Mouse (Mus musculus): ENCODE results near the gene 1110008L16Rik.
"Not testable (repeated sequence)": the region's sequence is repeated elsewhere in the genome, so short reads cannot be mapped to it uniquely, and the experiment has no call there.

The 1110008L16Rik gene

DNA sequence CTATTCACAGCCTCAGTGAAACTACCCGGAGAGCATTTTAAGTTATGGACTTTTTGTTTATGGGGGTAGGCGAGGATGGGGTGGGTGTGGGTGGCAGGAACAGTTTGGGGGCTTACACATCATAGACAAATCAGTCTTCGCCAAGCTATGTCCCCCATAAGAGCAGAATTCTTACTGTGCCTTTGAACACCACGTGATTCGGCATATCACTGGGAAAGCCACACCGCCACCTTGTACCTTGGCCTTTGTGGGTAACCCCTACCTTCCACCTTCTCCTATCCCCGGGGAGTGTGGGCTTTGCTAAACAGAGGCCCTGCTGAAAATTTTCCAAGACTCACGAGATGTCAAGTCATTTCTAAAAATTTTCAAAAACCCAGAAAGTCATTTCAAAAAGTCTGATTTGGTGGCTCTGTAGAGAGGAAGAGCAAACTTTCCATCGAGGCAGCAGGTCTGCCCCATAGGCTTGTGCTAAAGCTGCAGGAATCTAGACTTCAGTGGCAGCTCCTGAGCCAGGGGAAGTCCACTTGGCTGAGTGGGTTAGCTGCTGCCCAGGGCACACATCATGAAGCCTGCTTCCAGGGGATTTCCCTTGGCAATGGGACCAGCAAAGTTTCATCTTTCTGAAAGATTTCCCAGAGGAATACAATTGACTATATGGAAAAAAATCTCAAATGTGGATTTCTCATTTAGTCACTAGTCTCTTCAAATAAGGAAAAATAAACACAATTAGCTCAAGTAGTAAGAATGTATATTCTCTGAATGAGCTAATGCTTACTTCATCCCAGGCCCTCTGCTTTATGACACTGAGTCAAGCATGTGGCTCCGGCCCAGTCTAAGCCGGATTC is 93.6 kb downstream of the 1110008L16Rik start:
- no peak for DNase-seq (ENCODE audit: low spot score)

DNA sequence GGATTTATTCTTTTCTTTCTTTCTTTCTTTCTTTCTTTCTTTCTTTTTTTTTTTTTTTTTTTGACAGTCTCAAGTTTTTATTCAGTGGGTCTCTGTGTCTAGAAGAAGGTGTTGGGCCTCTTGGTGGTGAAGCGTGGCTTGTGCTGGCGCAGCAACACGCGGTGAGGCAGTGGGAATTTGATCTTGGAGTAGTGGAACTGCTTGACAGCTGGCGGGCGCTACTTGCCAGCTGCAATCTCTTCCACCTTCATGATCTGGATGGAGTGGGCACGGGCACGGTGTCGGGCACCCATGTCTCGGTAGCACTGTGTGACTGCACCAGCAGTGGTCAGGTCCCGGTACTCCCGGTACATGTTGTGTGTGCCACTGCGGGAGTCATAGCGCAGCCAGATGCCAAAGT is 96.2 kb downstream of the 1110008L16Rik start:
- DNase-seq (ENCODE audit: low spot score): not testable (repeated sequence)

- no peak for DNase-seq (ENCODE audit: low spot score)
These were observed 97.2 kb downstream of the 1110008L16Rik start for GRCm38 (mm10) chr12:55396536-55396935.

GRCm38 (mm10) chr12:55397544-55398239 is 98.3 kb downstream of the 1110008L16Rik start:
- DNase-seq (ENCODE audit: low spot score): no peak

DNA sequence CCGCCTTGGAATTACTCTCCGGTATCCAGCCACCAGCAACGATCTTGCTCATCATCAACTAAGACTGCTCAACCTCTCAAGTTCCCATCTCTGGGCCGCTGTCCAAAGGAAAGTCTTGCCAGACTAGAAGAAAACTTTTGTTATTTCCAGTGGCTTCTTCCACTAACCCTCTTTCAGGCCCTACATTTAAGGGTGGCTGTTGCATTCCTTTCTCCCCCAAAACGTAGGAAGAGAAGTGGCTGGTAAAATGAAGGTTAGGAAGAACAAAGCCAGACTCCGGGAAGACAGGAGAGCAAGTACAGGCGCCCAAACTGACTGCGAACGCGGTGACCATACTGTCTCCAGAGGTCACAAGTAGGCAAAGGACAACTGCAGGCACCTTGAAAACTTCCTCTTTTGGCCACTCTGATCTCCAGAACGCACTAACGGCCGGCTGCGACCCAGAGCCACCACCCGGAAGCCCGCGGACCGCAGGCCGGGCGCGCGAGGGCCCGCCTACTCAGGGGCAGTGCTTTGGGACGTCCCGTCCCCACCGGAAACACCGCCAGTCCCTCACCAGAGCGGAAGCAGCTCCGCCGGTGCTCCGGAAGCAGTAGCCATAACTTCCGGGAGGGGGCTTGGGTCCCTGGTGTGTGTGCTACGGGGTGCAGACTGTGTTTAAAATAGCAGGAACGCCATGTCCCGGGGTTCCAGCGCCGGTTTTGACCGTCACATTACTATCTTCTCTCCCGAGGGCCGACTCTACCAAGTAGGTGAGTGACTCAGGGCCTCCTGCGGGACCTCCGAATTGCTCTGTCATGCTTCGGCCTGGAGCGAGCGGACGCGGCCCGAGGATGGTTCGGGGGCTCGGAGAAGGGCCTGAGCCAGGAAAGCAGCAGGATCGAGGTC is 99.1 kb downstream of the 1110008L16Rik start:
- peak; percentile 90 for DNase-seq (ENCODE audit: low spot score)

GRCm38 (mm10) chr12:55399128-55399677 is 99.8 kb downstream of the 1110008L16Rik start:
- DNase-seq (ENCODE audit: low spot score): no peak

GRCm38 (mm10) chr12:55407888-55408287 is 108.5 kb downstream of the 1110008L16Rik start:
- no peak for DNase-seq (ENCODE audit: low spot score)

DNA sequence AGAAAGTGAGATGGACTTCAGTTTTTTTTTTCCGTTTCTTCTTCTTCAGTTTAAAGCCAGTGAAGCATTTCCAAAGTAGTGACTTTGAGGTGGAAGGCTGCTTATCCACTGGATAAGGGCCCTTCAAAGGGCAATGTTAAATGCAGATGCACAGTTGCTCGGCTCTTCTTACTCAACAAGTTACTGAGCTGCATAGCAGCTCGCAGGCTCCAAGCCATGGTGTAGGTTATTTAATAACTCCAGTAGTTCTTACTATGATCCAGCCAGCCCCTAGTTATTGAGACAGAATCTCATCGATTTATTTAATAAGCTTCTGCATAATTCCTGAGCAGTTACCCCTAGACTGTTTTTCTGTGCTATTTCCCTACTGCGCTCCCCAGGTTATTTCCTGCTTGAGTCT is 115.9 kb downstream of the 1110008L16Rik start:
- DNase-seq (ENCODE audit: low spot score): no peak

- DNase-seq (ENCODE audit: low spot score): no peak
These were observed 116.4 kb downstream of the 1110008L16Rik start for GRCm38 (mm10) chr12:55415762-55416161.

DNA sequence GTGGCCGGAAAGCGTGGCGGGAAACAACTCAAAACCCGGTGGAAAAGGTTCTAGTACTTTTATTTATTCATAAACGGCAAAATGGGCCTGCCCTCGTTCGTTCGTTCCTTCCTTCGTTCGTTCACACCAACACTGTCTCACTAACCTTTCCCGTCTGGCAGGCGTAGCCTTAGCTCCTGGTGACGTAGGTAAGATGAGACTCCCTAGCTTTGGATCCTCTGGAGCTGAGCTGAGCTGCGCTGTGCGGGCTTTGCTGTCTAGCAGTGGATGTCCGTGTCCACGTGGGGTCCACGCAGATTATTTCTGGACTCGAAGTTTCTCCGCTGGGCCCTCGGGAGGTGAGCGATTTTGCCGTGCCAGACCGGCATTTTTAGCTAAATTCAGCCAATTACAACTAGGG is 120.8 kb downstream of the 1110008L16Rik start:
- DNase-seq (ENCODE audit: low spot score): no peak

GRCm38 (mm10) chr12:55422057-55422456 is 122.7 kb downstream of the 1110008L16Rik start:
- DNase-seq (ENCODE audit: low spot score): no peak

- no peak for DNase-seq (ENCODE audit: low spot score)
These were observed 126.9 kb downstream of the 1110008L16Rik start for GRCm38 (mm10) chr12:55426300-55426699.

- no peak for DNase-seq (ENCODE audit: low spot score)
These were observed 129.8 kb downstream of the 1110008L16Rik start for GRCm38 (mm10) chr12:55429201-55429600.

DNA sequence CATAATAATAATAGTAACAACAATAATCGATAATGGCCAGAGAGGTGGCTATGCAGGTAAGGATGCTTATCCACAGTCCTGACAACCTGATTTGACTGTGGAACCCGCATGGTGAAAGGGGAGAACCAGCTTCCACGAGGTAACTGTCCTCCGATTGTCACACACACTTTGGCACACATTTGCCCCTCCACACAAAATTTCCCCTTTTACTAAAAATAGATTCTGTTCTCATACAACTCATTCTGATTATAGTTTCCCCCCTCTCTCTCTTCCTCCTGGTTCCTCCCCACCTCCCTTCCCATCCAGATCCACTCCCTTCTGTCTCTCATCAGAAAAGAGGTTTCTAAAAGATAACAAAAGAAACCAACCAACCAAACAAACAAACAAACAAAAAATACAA is 130.6 kb downstream of the 1110008L16Rik start:
- DNase-seq (ENCODE audit: low spot score): no peak

Measured in spleen, adult 12 weeks (tissue).